Mouse (Mus musculus) brain, adult 2 months (tissue): Measurements from ENCODE around the gene Camkk2.

Experiments used
- DNase-seq: peaks from one replicate; pipeline ENCODE4 v3.0.0; 2011; ENCODE audit warnings: low read depth, low spot score

Gene Camkk2

GRCm38 (mm10) chr5:122782066-122782465 is 2.9 kb upstream of the Camkk2 start:
- DNase-seq: no peak

DNA sequence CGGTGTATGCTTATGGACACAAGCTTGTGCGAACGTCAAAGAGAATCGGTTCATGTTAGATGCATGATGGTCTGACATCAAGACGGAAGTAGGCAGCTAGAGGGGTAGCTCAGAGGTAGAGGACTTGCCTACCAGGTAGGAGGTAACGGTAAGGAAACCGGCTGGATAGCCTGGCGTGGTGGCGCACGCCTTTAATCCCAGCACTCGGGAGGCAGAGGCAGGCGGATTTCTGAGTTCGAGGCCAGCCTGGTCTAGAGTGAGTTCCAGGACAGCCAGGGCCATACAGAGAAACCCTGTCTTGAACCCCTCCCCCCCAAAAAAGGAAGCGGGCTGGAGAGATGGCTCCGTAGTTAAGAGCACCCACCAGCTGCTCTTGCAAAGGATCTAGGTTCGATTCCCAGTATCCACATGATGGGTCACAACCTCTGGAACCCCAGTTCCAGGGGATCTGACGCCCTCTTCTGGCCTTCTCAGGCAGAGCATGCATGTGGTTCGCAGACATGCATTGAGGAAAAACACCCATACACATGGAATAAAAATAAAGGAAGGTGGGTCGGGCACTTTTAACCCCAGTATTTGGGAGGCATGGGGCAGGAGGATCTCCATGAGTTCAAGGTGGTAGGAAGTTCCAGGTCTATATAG is 1.7 kb upstream of the Camkk2 start:
- no peak for DNase-seq

DNA sequence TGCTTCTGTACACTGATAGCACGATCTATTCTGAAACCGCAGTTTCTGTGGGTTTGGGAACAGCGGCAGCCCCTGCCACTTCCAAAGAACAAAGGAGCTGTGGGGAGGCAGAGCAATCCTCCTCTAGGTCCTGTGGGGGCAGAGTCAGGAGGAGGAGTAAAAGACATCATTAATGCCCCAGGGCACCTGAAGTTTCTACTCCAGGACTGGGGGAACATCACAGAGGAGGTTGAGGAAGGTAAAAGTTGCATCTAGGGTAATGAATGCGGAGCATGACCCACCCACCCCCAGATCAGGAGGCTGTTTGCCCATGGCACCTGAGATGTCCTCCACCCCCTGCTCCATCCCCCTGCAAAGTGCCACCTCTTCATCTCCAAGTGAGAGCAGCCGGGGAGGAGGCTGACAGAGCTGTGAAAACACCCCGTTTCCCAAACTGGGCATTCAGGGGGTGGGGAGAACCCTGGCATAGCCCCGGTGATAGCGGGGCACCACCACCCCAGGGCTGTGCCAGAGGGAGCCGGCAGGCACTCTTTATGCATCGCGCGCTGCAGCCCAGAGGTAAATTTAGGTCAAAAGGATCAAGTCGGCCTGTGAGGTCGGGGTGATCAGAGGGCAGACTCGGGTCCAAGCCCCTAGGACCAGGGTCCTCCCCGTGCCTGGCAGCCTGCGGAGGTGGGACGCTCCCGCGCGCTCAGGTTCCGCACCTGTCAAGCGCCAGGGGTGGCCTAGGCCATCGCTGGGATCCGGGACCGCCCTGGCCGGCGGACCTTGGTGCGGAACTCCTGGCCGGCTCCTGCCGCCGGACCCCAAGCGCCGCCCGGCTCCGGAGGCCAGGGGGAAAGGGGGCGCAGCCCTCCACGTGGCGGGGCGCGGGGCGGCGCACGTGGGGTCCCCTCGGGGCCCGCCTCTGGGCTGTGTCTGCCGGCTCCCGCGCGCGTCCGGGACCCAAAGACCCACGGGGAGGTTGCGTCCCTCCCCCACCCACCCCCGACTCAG is 680 bp downstream of the Camkk2 start:
- peak; percentile 74 for DNase-seq

DNA sequence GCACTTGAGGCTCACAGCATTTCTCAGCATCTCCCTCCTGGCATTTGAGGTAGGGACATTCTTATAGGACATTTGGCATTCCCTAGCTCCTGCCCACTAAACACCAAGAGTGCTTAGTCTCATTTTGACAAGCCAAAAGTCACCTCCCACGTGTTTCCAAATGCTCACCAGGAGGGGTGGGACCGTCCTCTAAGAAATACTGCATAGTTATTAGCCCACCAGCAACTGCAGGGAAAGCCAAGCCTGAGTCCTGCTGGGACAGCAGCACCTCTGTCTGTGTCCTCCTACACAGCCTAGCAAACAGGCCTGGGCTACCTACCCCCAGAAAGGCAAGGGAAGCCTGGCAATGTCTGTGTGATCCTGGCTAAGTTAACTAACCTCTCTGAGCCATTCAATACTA is 1.9 kb downstream of the Camkk2 start:
- DNase-seq: peak; percentile 83

DNA sequence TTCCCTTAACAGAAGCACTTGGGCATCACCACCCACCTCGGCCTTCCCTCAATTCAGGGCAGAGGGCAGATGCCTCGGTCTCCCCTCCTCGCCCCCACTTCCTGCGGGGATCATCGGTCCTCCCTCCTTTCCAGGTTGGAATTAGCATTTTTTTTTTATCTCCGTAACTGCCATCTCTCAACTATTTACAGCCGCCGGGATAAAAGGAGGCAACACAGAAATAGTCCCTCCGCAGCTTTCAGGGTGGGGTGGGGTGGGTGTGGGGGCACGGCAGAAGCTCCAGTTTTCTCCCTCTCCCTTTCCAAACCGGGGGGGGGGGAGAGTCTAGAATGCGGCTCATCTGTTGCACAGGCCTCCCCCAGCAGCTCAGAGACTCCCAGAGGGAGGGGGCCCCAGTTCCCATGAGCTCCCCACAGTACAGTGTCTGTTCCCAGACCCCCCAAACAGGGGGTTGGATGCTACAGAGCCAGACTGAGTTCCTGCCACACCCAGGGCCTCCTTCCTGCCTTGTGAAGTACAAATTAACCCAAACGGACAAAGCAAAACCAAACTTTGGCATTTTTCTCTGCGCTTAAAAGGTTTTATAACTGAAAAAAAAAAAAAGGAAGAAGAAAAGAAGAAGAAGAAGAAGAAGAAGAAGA is 3.4 kb downstream of the Camkk2 start:
- peak; percentile 72 for DNase-seq

GRCm38 (mm10) chr5:122774743-122775611 is 4.2 kb downstream of the Camkk2 start:
- peak; percentile 93 for DNase-seq

DNA sequence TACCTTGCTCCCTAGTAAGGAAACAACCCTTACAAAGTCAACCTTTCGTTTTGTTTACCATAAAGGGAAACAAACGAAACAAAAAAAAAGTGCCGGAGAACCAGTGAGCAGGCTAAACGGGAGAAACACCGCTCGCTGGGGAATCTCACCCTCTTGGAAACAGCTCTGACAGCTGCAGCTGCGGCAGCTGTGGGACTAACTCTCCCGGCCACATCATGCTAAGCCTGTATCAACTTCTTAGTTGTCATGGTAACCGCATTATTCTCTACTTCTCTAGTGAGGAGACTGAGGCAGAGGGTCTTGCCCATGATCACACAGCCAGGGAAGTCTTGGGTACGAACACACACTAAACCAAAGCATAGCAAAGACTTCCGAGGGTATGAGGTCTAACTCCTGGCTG is 5.5 kb downstream of the Camkk2 start:
- peak; percentile 52 for DNase-seq

GRCm38 (mm10) chr5:122771428-122771827 is 7.8 kb downstream of the Camkk2 start:
- no peak for DNase-seq

GRCm38 (mm10) chr5:122770806-122771261 is 8.4 kb downstream of the Camkk2 start:
- DNase-seq: peak; percentile 99

GRCm38 (mm10) chr5:122770304-122770703 is 8.9 kb downstream of the Camkk2 start:
- peak; percentile 45 for DNase-seq

DNA sequence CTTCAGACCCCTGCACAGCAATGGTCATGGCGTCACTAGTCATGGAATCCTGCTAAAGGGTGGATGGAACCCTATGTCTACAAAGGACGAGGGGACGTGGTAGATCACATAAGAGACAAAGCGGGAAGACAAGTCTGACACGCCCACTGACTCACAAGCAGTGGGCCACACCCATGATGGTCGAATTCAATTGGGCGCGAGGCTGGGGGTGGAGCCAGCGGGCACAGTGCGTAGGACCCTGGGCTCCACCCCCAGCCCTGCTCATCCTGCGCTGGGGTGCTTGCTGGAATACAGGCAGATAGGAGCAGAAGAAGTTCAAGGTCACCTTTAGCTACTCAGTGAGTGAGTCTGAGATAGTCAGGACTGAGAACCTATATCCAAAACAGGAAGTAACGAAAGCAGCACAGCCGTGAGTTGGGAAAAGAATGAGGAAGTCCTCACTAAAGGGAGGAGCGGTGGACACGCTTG is 10.1 kb downstream of the Camkk2 start:
- no peak for DNase-seq

DNA sequence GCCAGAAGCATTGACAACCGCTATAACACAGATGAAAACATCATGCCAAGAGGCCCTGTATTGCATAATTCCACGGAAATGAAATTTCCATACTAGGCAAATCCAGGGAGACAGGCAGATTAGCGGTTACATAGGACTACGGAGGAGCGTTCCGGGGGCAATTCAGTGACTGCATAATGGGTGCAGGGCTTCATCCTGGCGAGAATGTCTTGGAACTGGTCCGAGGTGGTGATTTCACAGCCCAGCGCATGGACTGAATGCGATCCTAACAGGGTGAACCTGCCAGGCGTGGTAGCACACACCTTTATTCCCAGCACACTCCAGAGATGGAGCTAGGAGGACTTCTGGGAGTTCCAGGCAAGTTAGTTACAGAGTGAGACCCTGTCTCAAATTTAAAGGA is 11.9 kb downstream of the Camkk2 start:
- no peak for DNase-seq

GRCm38 (mm10) chr5:122764032-122764464 is 15.2 kb downstream of the Camkk2 start:
- DNase-seq: peak; percentile 67

DNA sequence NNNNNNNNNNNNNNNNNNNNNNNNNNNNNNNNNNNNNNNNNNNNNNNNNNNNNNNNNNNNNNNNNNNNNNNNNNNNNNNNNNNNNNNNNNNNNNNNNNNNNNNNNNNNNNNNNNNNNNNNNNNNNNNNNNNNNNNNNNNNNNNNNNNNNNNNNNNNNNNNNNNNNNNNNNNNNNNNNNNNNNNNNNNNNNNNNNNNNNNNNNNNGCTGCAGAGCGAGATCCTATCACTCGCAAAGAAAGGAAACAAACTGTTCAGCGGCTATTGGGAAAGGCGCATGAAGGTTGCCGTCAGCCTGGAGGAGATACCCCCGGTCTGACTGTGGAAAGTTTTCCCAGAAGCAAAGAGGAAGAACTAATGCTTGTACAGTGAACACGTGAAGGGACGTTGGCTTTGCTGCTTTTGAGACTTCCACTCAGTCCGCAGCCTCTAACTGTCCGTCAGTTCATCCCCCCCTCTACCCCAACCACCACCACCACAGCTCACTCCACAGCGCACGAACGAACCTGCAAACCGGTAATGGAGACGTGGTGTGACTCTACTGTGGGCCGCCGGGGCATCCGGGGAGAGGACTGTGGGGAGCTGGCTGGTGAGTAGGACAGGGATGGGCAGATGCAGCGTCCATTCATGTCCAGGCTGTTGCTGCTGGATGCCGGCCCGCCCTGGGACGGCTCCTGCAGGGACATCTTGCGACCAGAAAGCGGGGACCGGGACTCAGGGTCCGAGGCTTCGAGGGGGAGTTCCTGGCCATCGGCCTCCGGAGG is 15.8 kb downstream of the Camkk2 start:
- DNase-seq: no peak

GRCm38 (mm10) chr5:122756680-122757079 is 22.5 kb downstream of the Camkk2 start:
- peak; percentile 76 for DNase-seq

GRCm38 (mm10) chr5:122756144-122756543 is 23.1 kb downstream of the Camkk2 start:
- DNase-seq: no peak

GRCm38 (mm10) chr5:122755620-122756019 is 23.6 kb downstream of the Camkk2 start:
- no peak for DNase-seq

DNA sequence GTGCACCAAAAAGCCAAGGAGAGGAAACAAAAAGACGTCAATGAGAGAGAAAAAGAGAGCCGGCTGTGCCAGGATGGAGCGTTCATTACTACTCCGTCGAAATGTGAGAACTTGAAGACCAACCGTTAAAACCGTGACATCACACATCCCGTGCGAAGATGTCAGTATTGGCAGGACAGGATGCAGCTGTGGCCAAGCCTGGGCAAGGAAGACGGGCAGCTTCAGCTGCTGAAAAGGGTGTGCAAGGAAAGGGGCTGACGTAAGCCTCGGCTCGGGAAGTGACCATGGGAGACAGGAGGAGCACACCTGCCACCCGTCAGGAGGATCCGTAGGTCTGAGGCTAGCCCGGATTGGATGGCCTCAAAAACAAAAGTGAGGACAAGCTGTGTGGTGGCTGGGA is 24.7 kb downstream of the Camkk2 start:
- DNase-seq: no peak

GRCm38 (mm10) chr5:122747950-122748349 is 31.3 kb downstream of the Camkk2 start:
- no peak for DNase-seq

DNA sequence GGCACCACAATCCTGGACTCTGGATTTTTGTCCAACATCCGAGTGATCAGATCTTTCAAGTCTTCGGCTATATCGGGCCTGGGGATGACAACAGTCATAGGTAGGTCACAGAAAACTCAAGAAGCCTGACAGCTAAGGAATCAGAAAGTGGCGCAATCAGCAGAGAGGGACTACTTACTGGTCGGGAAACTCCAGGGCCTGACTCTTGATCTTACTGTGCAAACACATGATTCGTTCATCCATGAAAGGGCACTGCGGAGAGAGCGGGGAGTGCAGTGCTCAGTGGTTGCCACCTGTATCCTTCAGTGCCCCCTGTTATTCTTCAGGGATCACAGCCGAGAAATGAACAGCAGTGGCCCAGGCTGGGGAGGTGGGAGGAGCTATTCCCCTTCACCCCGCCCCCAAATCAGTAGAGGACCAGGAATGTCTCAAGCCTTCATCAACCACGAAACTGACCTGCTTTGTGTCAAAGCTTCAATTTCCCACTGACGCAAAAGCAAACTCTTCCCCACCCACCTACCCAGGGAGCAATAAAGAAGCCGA is 35.3 kb downstream of the Camkk2 start:
- DNase-seq: no peak
